ENCODE assay signal across 18 mouse cellular contexts in genomic region chr7:30942365-30942764, GRCm38 (mm10). TPM values are rescaled to one million over a fixed set of nuclear protein-coding genes. Genes with fewer than 3 reads are reported as not detected.
DNase-seq lines count a peak whose midpoint lies in the region; ATAC-seq and TF ChIP-seq lines count a peak whose summit lies in the region.
"Not testable (repeated sequence)": the region's sequence is repeated elsewhere in the genome, so short reads cannot be mapped to it uniquely, and the experiment has no call there.
"Had no signal": no experiment of that assay in that cellular context is flagged by ENCODE, and none has a peak within 500 bp of the region (broad histone marks: within the 10 kb centered on the region; RNA-seq: fewer than 3 reads in every experiment).

No protein-coding gene starts in this region.

- not testable (repeated sequence) for H3K4me1 ChIP-seq in bone marrow, adult 2 months (ENCODE audit: control insufficient read depth, insufficient read depth, low read length); liver, adult 2 months (ENCODE audit: control insufficient read depth, insufficient read depth, low read length)

- peak; percentile 35 for DNase-seq in 416B (ENCODE audit: low read depth)
- DNase-seq in heart, adult 11 months, result peak; percentile 6
- peak; percentile 17 for DNase-seq in liver, adult 2 months (ENCODE audit: extremely low read depth, low read depth, low spot score)

- ATAC-seq in common myeloid progenitor, adult 5-6 weeks (replicated peaks; ENCODE audit: low read depth, poor library complexity, severe bottlenecking), result peak; percentile 75
- peak; percentile 94 for ATAC-seq in granulocyte monocyte progenitor cell, adult 5-6 weeks (replicated peaks; ENCODE audit: poor library complexity, severe bottlenecking)
- ATAC-seq in megakaryocyte, adult 5-6 weeks (ENCODE audit: poor library complexity, severe bottlenecking), result peak; percentile 79
- peak; percentile 87 for ATAC-seq in megakaryocyte progenitor cell, adult 5-6 weeks (replicated peaks; ENCODE audit: poor library complexity)

- H3K27me3 ChIP-seq in liver, adult 2 months (ENCODE audit: control insufficient read depth, insufficient read depth, low read length), result not testable (repeated sequence)

- TF ChIP-seq CTCF in bone marrow, adult 2 months (IDR thresholded peaks at IDR 0.05; ENCODE audit: control insufficient read depth, insufficient read depth, low read length); liver, adult 2 months (IDR thresholded peaks at IDR 0.05; ENCODE audit: low read depth, low read length): not testable (repeated sequence)

- not testable (repeated sequence) for H3K36me3 ChIP-seq in liver, adult 2 months (ENCODE audit: control insufficient read depth, insufficient read depth, low read length)

- H3K27ac ChIP-seq in bone marrow, adult 2 months (ENCODE audit: control insufficient read depth, insufficient read depth, low read depth, low read length, poor library complexity), result 0 out of 2 replicates have a peak overlapping the region, but pooled peaks have one; percentile 33
- peak overlapping the region; percentile 43 for H3K27ac ChIP-seq in liver, adult 2 months (replicated peaks; ENCODE audit: insufficient read depth, low read depth, low read length)

- not testable (repeated sequence) for TF ChIP-seq POLR2A in bone marrow, adult 2 months (IDR thresholded peaks at IDR 0.05; ENCODE audit: borderline replicate concordance, control insufficient read depth, low read depth, low read length)
- TF ChIP-seq POLR2A in liver, adult 2 months (IDR thresholded peaks at IDR 0.05; ENCODE audit: extremely low read depth, insufficient read depth, low read length), result peak; percentile 23; the same call in 1 of the 2 replicates

- H3K9ac ChIP-seq in liver, adult 2 months (ENCODE audit: low read depth, low read length), result peak overlapping the region; percentile 38

- 16% methylated on average over 3 of the region's 3 CpGs for WGBS in bone marrow, adult 2 months
- 44% methylated on average over 3 of the region's 3 CpGs for WGBS in liver, adult 2 months

- not testable (repeated sequence) for H3K79me2 ChIP-seq in liver, adult 2 months (ENCODE audit: control insufficient read depth, insufficient read depth, low read length)

- not testable (repeated sequence) for H3K4me3 ChIP-seq in bone marrow, adult 2 months (replicated peaks; ENCODE audit: control insufficient read depth, low read depth, low read length)
- H3K4me3 ChIP-seq in liver, adult 2 months (ENCODE audit: insufficient read depth, low read depth, low read length), result peak overlapping the region; percentile 41

RNA-seq across cellular contexts. Expression of gene Hamp, which starts 1.5 kb away (rescaled TPM):
- polyA plus RNA-seq in bone marrow, adult 2 months (2011; ENCODE audit: insufficient read depth, insufficient read length, low replicate concordance, missing spikeins), result 9.2 and 42.2 TPM in 2 replicates
- total RNA-seq in common myeloid progenitor, adult 5-6 weeks (2017), result not detected in 2 replicates
- total RNA-seq in granulocyte monocyte progenitor cell, adult 5-6 weeks (2014; fragmentation: Nextera tagmentation), result not detected in 2 replicates
- not detected in 2 replicates for total RNA-seq in granulocyte monocyte progenitor cell, adult 5-6 weeks (2017)
- total RNA-seq in liver, adult 2 months (2014; rRNA removed), result 1,191 and 3,227 TPM in 2 replicates
- 8,217 and 12,671 TPM in 2 replicates for polyA plus RNA-seq in liver, adult 2 months (2012; rRNA removed)
- total RNA-seq in megakaryocyte, adult 5-6 weeks (2015), result 0.60 TPM in 1 of 2 replicates, not detected in the other
- total RNA-seq in megakaryocyte, adult 5-6 weeks (2017), result not detected in 2 replicates
- total RNA-seq in megakaryocyte progenitor cell, adult 5-6 weeks (2015), result not detected in 2 replicates
- not detected in 2 replicates for total RNA-seq in megakaryocyte progenitor cell, adult 5-6 weeks (2017)
- total RNA-seq: CH12.LX, ES-E14, G1E, MEL had no signal
- polyA plus RNA-seq: activated CD4-positive, CD25-positive, alpha-beta regulatory T cell, adult 4 months; brain, embryonic 14.5 days; C2C12; CD4-positive, CD25-positive, alpha-beta regulatory T cell, adult 4 months; cerebellum, adult 2 months; G1E; Patski had no signal

RNA-seq across cellular contexts. Expression of gene Usf2, which starts 14.2 kb away (rescaled TPM):
- polyA plus RNA-seq in bone marrow, adult 2 months (2011; ENCODE audit: insufficient read depth, insufficient read length, low replicate concordance, missing spikeins), result 88.9 and 89.6 TPM in 2 replicates
- total RNA-seq in common myeloid progenitor, adult 5-6 weeks (2017), result 130 and 138 TPM in 2 replicates
- 87.7 and 105 TPM in 2 replicates for total RNA-seq in granulocyte monocyte progenitor cell, adult 5-6 weeks (2014; fragmentation: Nextera tagmentation)
- total RNA-seq in granulocyte monocyte progenitor cell, adult 5-6 weeks (2017), result 103 and 128 TPM in 2 replicates
- total RNA-seq in liver, adult 2 months (2014; rRNA removed), result 40.5 and 55.1 TPM in 2 replicates
- polyA plus RNA-seq in liver, adult 2 months (2012; rRNA removed), result 160 and 161 TPM in 2 replicates
- 145 and 150 TPM in 2 replicates for total RNA-seq in megakaryocyte, adult 5-6 weeks (2015)
- 193 and 226 TPM in 2 replicates for total RNA-seq in megakaryocyte, adult 5-6 weeks (2017)
- 92.6 and 97.4 TPM in 2 replicates for total RNA-seq in megakaryocyte progenitor cell, adult 5-6 weeks (2015)
- 137 and 162 TPM in 2 replicates for total RNA-seq in megakaryocyte progenitor cell, adult 5-6 weeks (2017)

RNA-seq across cellular contexts. Expression of gene Hamp2, which starts 17.9 kb away (rescaled TPM):
- polyA plus RNA-seq in bone marrow, adult 2 months (2011; ENCODE audit: insufficient read depth, insufficient read length, low replicate concordance, missing spikeins), result not detected in 2 replicates
- not detected in 2 replicates for total RNA-seq in common myeloid progenitor, adult 5-6 weeks (2017)
- not detected in 2 replicates for total RNA-seq in granulocyte monocyte progenitor cell, adult 5-6 weeks (2014; fragmentation: Nextera tagmentation)
- total RNA-seq in granulocyte monocyte progenitor cell, adult 5-6 weeks (2017), result not detected in 2 replicates
- 445 and 548 TPM in 2 replicates for total RNA-seq in liver, adult 2 months (2014; rRNA removed)
- polyA plus RNA-seq in liver, adult 2 months (2012; rRNA removed), result 6,798 and 9,385 TPM in 2 replicates
- total RNA-seq in megakaryocyte, adult 5-6 weeks (2015), result not detected in 2 replicates
- not detected in 2 replicates for total RNA-seq in megakaryocyte, adult 5-6 weeks (2017)
- total RNA-seq in megakaryocyte progenitor cell, adult 5-6 weeks (2015), result not detected in 2 replicates
- not detected in 2 replicates for total RNA-seq in megakaryocyte progenitor cell, adult 5-6 weeks (2017)
- total RNA-seq: CH12.LX, ES-E14, G1E, MEL had no signal
- polyA plus RNA-seq: activated CD4-positive, CD25-positive, alpha-beta regulatory T cell, adult 4 months; brain, embryonic 14.5 days; C2C12; CD4-positive, CD25-positive, alpha-beta regulatory T cell, adult 4 months; cerebellum, adult 2 months; G1E; Patski had no signal

RNA-seq across cellular contexts. Expression of gene Mag, which starts 27.7 kb away (rescaled TPM):
- 1.1 and 7.2 TPM in 2 replicates for polyA plus RNA-seq in bone marrow, adult 2 months (2011; ENCODE audit: insufficient read depth, insufficient read length, low replicate concordance, missing spikeins)
- not detected in 2 replicates for total RNA-seq in common myeloid progenitor, adult 5-6 weeks (2017)
- total RNA-seq in granulocyte monocyte progenitor cell, adult 5-6 weeks (2014; fragmentation: Nextera tagmentation), result 0.81 TPM in 1 of 2 replicates, not detected in the other
- total RNA-seq in granulocyte monocyte progenitor cell, adult 5-6 weeks (2017), result 0.46 TPM in 1 of 2 replicates, not detected in the other
- total RNA-seq in liver, adult 2 months (2014; rRNA removed), result 0.07 and 0.09 TPM in 2 replicates
- polyA plus RNA-seq in liver, adult 2 months (2012; rRNA removed), result 0.20 and 0.37 TPM in 2 replicates
- total RNA-seq in megakaryocyte, adult 5-6 weeks (2015), result 0.87 and 0.89 TPM in 2 replicates
- total RNA-seq in megakaryocyte, adult 5-6 weeks (2017), result 0.95 and 1.1 TPM in 2 replicates
- total RNA-seq in megakaryocyte progenitor cell, adult 5-6 weeks (2015), result 0.39 TPM in 1 of 2 replicates, not detected in the other
- total RNA-seq in megakaryocyte progenitor cell, adult 5-6 weeks (2017), result 0.37 and 1.3 TPM in 2 replicates
- total RNA-seq: G1E, MEL had no signal
- polyA plus RNA-seq: activated CD4-positive, CD25-positive, alpha-beta regulatory T cell, adult 4 months; CD4-positive, CD25-positive, alpha-beta regulatory T cell, adult 4 months; G1E; Patski had no signal

RNA-seq across cellular contexts. Expression of gene Lsr, which starts 30.9 kb away (rescaled TPM):
- polyA plus RNA-seq in bone marrow, adult 2 months (2011; ENCODE audit: insufficient read depth, insufficient read length, low replicate concordance, missing spikeins), result 0.81 and 4.2 TPM in 2 replicates
- total RNA-seq in common myeloid progenitor, adult 5-6 weeks (2017), result 1.1 TPM in 1 of 2 replicates, not detected in the other
- total RNA-seq in granulocyte monocyte progenitor cell, adult 5-6 weeks (2014; fragmentation: Nextera tagmentation), result not detected in 2 replicates
- total RNA-seq in granulocyte monocyte progenitor cell, adult 5-6 weeks (2017), result 0.10 and 0.22 TPM in 2 replicates
- 75.7 and 86.7 TPM in 2 replicates for total RNA-seq in liver, adult 2 months (2014; rRNA removed)
- polyA plus RNA-seq in liver, adult 2 months (2012; rRNA removed), result 289 and 362 TPM in 2 replicates
- total RNA-seq in megakaryocyte, adult 5-6 weeks (2015), result 4.3 and 7.3 TPM in 2 replicates
- 4.7 and 6.1 TPM in 2 replicates for total RNA-seq in megakaryocyte, adult 5-6 weeks (2017)
- 0.12 and 0.59 TPM in 2 replicates for total RNA-seq in megakaryocyte progenitor cell, adult 5-6 weeks (2015)
- 0.33 and 0.68 TPM in 2 replicates for total RNA-seq in megakaryocyte progenitor cell, adult 5-6 weeks (2017)
- total RNA-seq: MEL had no signal
- polyA plus RNA-seq: G1E had no signal

Comparison
In these comparisons a context has a peak if more than half of its experiments do, and no peak if none do; other contexts are left out.
1. RNA of gene Hamp, which starts 1.5 kb away (total RNA-seq): 1,191 to 3,227 TPM in liver, adult 2 months; 0.60 TPM in megakaryocyte, adult 5-6 weeks, not detected in common myeloid progenitor, adult 5-6 weeks, not detected in granulocyte monocyte progenitor cell, adult 5-6 weeks and not detected in megakaryocyte progenitor cell, adult 5-6 weeks; every median in the first group is over 100 times any median in the second.
2. RNA of gene Hamp2, which starts 17.9 kb away (total RNA-seq): 445 to 548 TPM in liver, adult 2 months; not detected in common myeloid progenitor, adult 5-6 weeks, not detected in granulocyte monocyte progenitor cell, adult 5-6 weeks, not detected in megakaryocyte, adult 5-6 weeks and not detected in megakaryocyte progenitor cell, adult 5-6 weeks; every median in the first group is over 100 times any median in the second.
3. Peak in every context shown above with its lines, with median percentiles within 50 percentile points of each other: DNase-seq and ATAC-seq.